Mouse (Mus musculus) megakaryocyte, embryonic 14.5 days (primary cell): ENCODE measurements around the gene Isl1.

Experiments used
- FLI1 ChIP-seq: IDR thresholded peaks from 2 replicates; pipeline ENCODE4 v1.6.1; 2012; ENCODE audit warnings: low read length, inconsistent platforms, mixed read lengths
- GATA1 ChIP-seq: IDR thresholded peaks from 3 replicates; pipeline ENCODE4 v1.6.1; 2012; ENCODE audit warnings: mixed read lengths, low read length, inconsistent platforms, borderline replicate concordance

GRCm38 (mm10) chr13:116298001-116298400 is 11.5 kb downstream of the Isl1 start:
- TF ChIP-seq GATA1 (no peak), FLI1 (no peak)
